Mouse (Mus musculus) adrenal gland, postnatal 36 days (tissue): ENCODE data around the gene Megf11. TPM values are rescaled to one million over a fixed set of nuclear protein-coding genes. Genes with fewer than 3 reads are reported as not detected.

Source experiments
- DNase-seq, 2 experiments: peaks; one replicate each; pipeline ENCODE4 v3.0.0; 2021; ENCODE audit warnings: mixed read lengths in 1 of 2
- microRNA-seq: library from miRNA; unstranded; fragments of <30 nt; microRNA quantifications from one replicate; pipeline ENCODE4 v1.2.0, GENCODE M21; 2021
- total RNA-seq, 2 experiments: library from RNA; stranded (reverse); gene quantifications; 2 replicates each; pipeline ENCODE4 v1.2.3; 2021

Megf11 gene
- total RNA-seq, 2 experiments from 2014 or later: 0.36 to 0.79 TPM

GRCm38 (mm10) chr9:64758052-64758451 lies 372.6 kb downstream of the Megf11 start:
- DNase-seq: no peak

Small RNA genes lying within 50 kb of the gene (microRNA-seq; reads per million reads assigned to microRNA genes)
- not detected for gene Gm47308

Other genes starting within 250 kb of the Megf11 start
- gene Zwilch, start 212.5 kb upstream of the Megf11 start, total RNA-seq: 1 to 10 TPM; 2.7 to 4.0 TPM
- gene Rpl4, start 212.3 kb upstream of the Megf11 start, total RNA-seq: 1,000 to 10,000 TPM in 1 of 2 experiments, 100 to 1,000 TPM in 1; 960 to 1,012 TPM
- 10 to 100 TPM; 20.7 to 21.3 TPM for gene Snapc5, start 206.4 kb upstream of the Megf11 start, total RNA-seq
- 1 to 10 TPM; 2.5 to 2.7 TPM for gene Uchl4, start 150.4 kb upstream of the Megf11 start, total RNA-seq
- gene Map2k1, start 132.0 kb upstream of the Megf11 start, total RNA-seq: 10 to 100 TPM; 80.4 to 91.1 TPM
- 10 to 100 TPM; 15.9 to 20.6 TPM for gene Tipin, start 104.0 kb upstream of the Megf11 start, total RNA-seq
- gene Dis3l, start 44.3 kb upstream of the Megf11 start, total RNA-seq: 10 to 100 TPM; 20.9 to 21.5 TPM